Mouse (Mus musculus) lung, postnatal 0 days (tissue): ENCODE data around the gene Skap1. TPM values are rescaled to one million over a fixed set of nuclear protein-coding genes. Genes with fewer than 3 reads are reported as not detected.
A peak's percentile ranks its signal among the peaks of the same experiment; 100 is the strongest.
"Not testable (repeated sequence)": the region's sequence is repeated elsewhere in the genome, so short reads cannot be mapped to it uniquely, and the experiment has no call there.

Source experiments
- ATAC-seq: fragments of 200-750 bp; cut with Nextera tagmentation; 2 replicates; pipeline ENCODE4 v1.8.0; 2017; ENCODE audit warnings: moderate library complexity
- DNase-seq: peaks from one replicate; pipeline ENCODE4 v3.0.0-alpha.2; 2016; ENCODE audit warnings: low spot score
- H3K27ac ChIP-seq: fragments of 300-500 bp; sonication (generic); 2 replicates; pipeline ENCODE4 v1.5.1; 2014; ENCODE audit warnings: antibody characterized with exemption, mild to moderate bottlenecking, low read length, mixed read lengths
- H3K27me3 ChIP-seq: fragments of 300-500 bp; sonication (generic); replicated peaks from 2 replicates; pipeline ENCODE4 v1.6.1; 2014; ENCODE audit warnings: low read length, mixed read lengths; ENCODE audit not compliant: insufficient read depth
- H3K36me3 ChIP-seq: fragments of 300-500 bp; sonication (generic); 2 replicates; pipeline ENCODE4 v1.6.1; 2014; ENCODE audit warnings: low read length, mixed read lengths; ENCODE audit not compliant: insufficient read depth
- H3K4me1 ChIP-seq: fragments of 300-500 bp; sonication (generic); 2 replicates; pipeline ENCODE4 v1.6.1; 2014; ENCODE audit warnings: antibody characterized with exemption, low read depth, low read length, mixed read lengths; ENCODE audit not compliant: insufficient read depth
- H3K4me2 ChIP-seq: fragments of 300-500 bp; sonication (generic); replicated peaks from 2 replicates; pipeline ENCODE4 v1.6.1; 2014; ENCODE audit warnings: low read depth, mild to moderate bottlenecking, low read length, moderate library complexity, mixed read lengths
- H3K4me3 ChIP-seq: fragments of 300-500 bp; sonication (generic); 2 replicates; pipeline ENCODE4 v1.5.1; 2014; ENCODE audit warnings: low read depth, low read length
- H3K9ac ChIP-seq: fragments of 300-500 bp; sonication (generic); replicated peaks from 2 replicates; pipeline ENCODE4 v1.6.1; 2014; ENCODE audit warnings: low read depth, mild to moderate bottlenecking
- H3K9me3 ChIP-seq: fragments of 300-500 bp; sonication (generic); 2 replicates; pipeline ENCODE4 v1.6.1; 2016; ENCODE audit warnings: low read length, mixed read lengths
- CTCF ChIP-seq: IDR thresholded peaks from 2 replicates; pipeline ENCODE4 v1.5.1; 2016; ENCODE audit warnings: antibody characterized with exemption, mild to moderate bottlenecking
- EP300 ChIP-seq: IDR thresholded peaks from 2 replicates; pipeline ENCODE4 v1.6.1; 2016; ENCODE audit warnings: antibody characterized with exemption, mild to moderate bottlenecking, control low read depth
- WGBS: fragments of 180-500 bp; shearing (Covaris S2); extraction: QIAGEN DNeasy Blood & Tissue Kit; methylation state at CpG from one replicate; pipeline ENCODE4 v1.1.7; 2014; 5-methylcytosine and 5-hydroxymethylcytosine counted together
- polyA plus RNA-seq: library from polyadenylated mRNA; unstranded; fragments of >200 nt; fragmentation: Nextera tagmentation; extraction: Ambion mirVana; gene quantifications from 2 replicates; pipeline ENCODE4 v1.2.1, GENCODE M21; 2015

Skap1 gene
- polyA plus RNA-seq, 1 experiment from 2014 or later = 0.73 TPM

- Histone ChIP-seq H3K9me3 (no peaks in the 10 kb centered on the region), H3K27ac (no peak overlapping the region), H3K4me1 (no peaks in the 10 kb centered on the region), H3K4me3 (no peak overlapping the region), H3K36me3 (no peaks in the 10 kb centered on the region), H3K27me3 (no peaks in the 10 kb centered on the region), H3K4me2 (no peak overlapping the region), H3K9ac (no peak overlapping the region)
- WGBS = 56% methylated on average over 18 of the region's 18 CpGs
- TF ChIP-seq CTCF (no peak), EP300 (no peak)
- DNase-seq = peak; percentile 18
- no peak for ATAC-seq
Observed at GRCm38 (mm10) chr11:96713210-96714005, 249.0 kb downstream of the Skap1 start.

GRCm38 (mm10) chr11:96714011-96714410 lies 249.6 kb downstream of the Skap1 start:
- Histone ChIP-seq H3K27ac (no peak overlapping the region), H3K4me1 (no peaks in the 10 kb centered on the region), H3K36me3 (no peaks in the 10 kb centered on the region), H3K4me3 (no peak overlapping the region), H3K4me2 (no peak overlapping the region), H3K9me3 (no peaks in the 10 kb centered on the region), H3K27me3 (no peaks in the 10 kb centered on the region), H3K9ac (no peak overlapping the region)
- DNase-seq (no peak), ATAC-seq (no peak)
- WGBS = 67% methylated on average over 7 of the region's 7 CpGs
- no peak for TF ChIP-seq CTCF
- TF ChIP-seq EP300 = no peak

GRCm38 (mm10) chr11:96715168-96715567 lies 250.8 kb downstream of the Skap1 start:
- H3K9ac ChIP-seq, H3K27me3 ChIP-seq, H3K27ac ChIP-seq, H3K36me3 ChIP-seq, H3K4me3 ChIP-seq, H3K9me3 ChIP-seq, ATAC-seq, H3K4me2 ChIP-seq, H3K4me1 ChIP-seq, DNase-seq: not testable (repeated sequence)
- 70% methylated on average over 2 of the region's 5 CpGs for WGBS

- no peaks in the 10 kb centered on the region for H3K27me3 ChIP-seq
- DNase-seq = no peak
- 39% methylated on average over 7 of the region's 7 CpGs for WGBS
- no peak overlapping the region for H3K9ac ChIP-seq
- ATAC-seq = no peak
- TF ChIP-seq CTCF (no peak), EP300 (no peak)
- no peak overlapping the region for H3K27ac ChIP-seq
- H3K4me3 ChIP-seq = no peak overlapping the region
- H3K4me1 ChIP-seq = no peaks in the 10 kb centered on the region
- H3K4me2 ChIP-seq = no peak overlapping the region
- H3K36me3 ChIP-seq = no peaks in the 10 kb centered on the region
- H3K9me3 ChIP-seq = no peaks in the 10 kb centered on the region
Observed at GRCm38 (mm10) chr11:96718609-96719008, 254.2 kb downstream of the Skap1 start.

- H3K27ac ChIP-seq = no peak overlapping the region
- 49% methylated on average over 1 of the region's 1 CpGs for WGBS
- no peak for TF ChIP-seq EP300
- no peak for TF ChIP-seq CTCF
- H3K9ac ChIP-seq = no peak overlapping the region
- no peak for ATAC-seq
- no peak for DNase-seq
- no peaks in the 10 kb centered on the region for H3K4me1 ChIP-seq
- no peak overlapping the region for H3K4me3 ChIP-seq
- H3K9me3 ChIP-seq = no peaks in the 10 kb centered on the region
- no peaks in the 10 kb centered on the region for H3K36me3 ChIP-seq
- H3K27me3 ChIP-seq = no peaks in the 10 kb centered on the region
- H3K4me2 ChIP-seq = no peak overlapping the region
Observed at GRCm38 (mm10) chr11:96725833-96726232, 261.4 kb downstream of the Skap1 start.

GRCm38 (mm10) chr11:96728577-96728976 lies 264.2 kb downstream of the Skap1 start:
- 91% methylated on average over 2 of the region's 2 CpGs for WGBS
- Histone ChIP-seq H3K27me3 (no peaks in the 10 kb centered on the region), H3K27ac (no peak overlapping the region), H3K4me1 (no peaks in the 10 kb centered on the region; the same call in 1 of the 2 replicates), H3K9ac (no peak overlapping the region), H3K36me3 (no peaks in the 10 kb centered on the region), H3K4me2 (no peak overlapping the region), H3K4me3 (no peak overlapping the region), H3K9me3 (no peaks in the 10 kb centered on the region)
- DNase-seq (no peak), ATAC-seq (no peak)
- no peak for TF ChIP-seq EP300
- no peak for TF ChIP-seq CTCF
